Mouse (Mus musculus) heart, embryonic 15.5 days (tissue): ENCODE results near the gene Pdzrn3. TPM values are rescaled to one million over a fixed set of nuclear protein-coding genes. Genes with fewer than 3 reads are reported as not detected.

Source experiments
- ATAC-seq: fragments of 200-750 bp; cut with Nextera tagmentation; replicated peaks from 2 replicates; pipeline ENCODE4 v1.8.0; 2017; ENCODE audit warnings: low read depth, moderate TSS enrichment; ENCODE audit not compliant: insufficient number of reproducible peaks, insufficient read depth, low FRiP score
- H3K27ac ChIP-seq: fragments of 300-500 bp; sonication (generic); 2 replicates; pipeline ENCODE4 v1.5.1; 2015; ENCODE audit warnings: mild to moderate bottlenecking, inconsistent platforms
- H3K27me3 ChIP-seq: fragments of 300-500 bp; sonication (generic); 2 replicates; pipeline ENCODE4 v1.6.1; 2015; ENCODE audit warnings: inconsistent platforms
- H3K36me3 ChIP-seq: fragments of 300-500 bp; sonication (generic); 2 replicates; pipeline ENCODE4 v1.6.1; 2015; ENCODE audit warnings: mild to moderate bottlenecking, inconsistent platforms
- H3K4me1 ChIP-seq: fragments of 300-500 bp; sonication (generic); replicated peaks from 2 replicates; pipeline ENCODE4 v1.6.1; 2015; ENCODE audit warnings: inconsistent platforms
- H3K4me2 ChIP-seq: fragments of 300-500 bp; sonication (generic); 2 replicates; pipeline ENCODE4 v1.6.1; 2015; ENCODE audit warnings: inconsistent platforms, mild to moderate bottlenecking, moderate library complexity
- H3K4me3 ChIP-seq: fragments of 300-500 bp; sonication (generic); 2 replicates; pipeline ENCODE4 v1.5.1; 2015; ENCODE audit warnings: mild to moderate bottlenecking, inconsistent platforms
- H3K9ac ChIP-seq: fragments of 300-500 bp; sonication (generic); 2 replicates; pipeline ENCODE4 v1.6.1; 2015; ENCODE audit warnings: mild to moderate bottlenecking, inconsistent platforms
- H3K9me3 ChIP-seq: fragments of 300-500 bp; sonication (generic); replicated peaks from 2 replicates; pipeline ENCODE4 v1.6.1; 2016; ENCODE audit warnings: inconsistent platforms
- WGBS: fragments of 180-500 bp; shearing (Covaris S2); methylation state at CpG from one replicate; pipeline ENCODE4 v1.1.7; 2015; ENCODE audit warnings: mixed read lengths; 5-methylcytosine and 5-hydroxymethylcytosine counted together
- polyA plus RNA-seq: library from polyadenylated mRNA; unstranded; fragments of >200 nt; fragmentation: Nextera tagmentation; extraction: Ambion mirVana; gene quantifications from 2 replicates; pipeline ENCODE4 v1.2.1, GENCODE M21; 2015

Gene Pdzrn3
- polyA plus RNA-seq, 1 experiment from 2014 or later: 12.8 TPM

DNA sequence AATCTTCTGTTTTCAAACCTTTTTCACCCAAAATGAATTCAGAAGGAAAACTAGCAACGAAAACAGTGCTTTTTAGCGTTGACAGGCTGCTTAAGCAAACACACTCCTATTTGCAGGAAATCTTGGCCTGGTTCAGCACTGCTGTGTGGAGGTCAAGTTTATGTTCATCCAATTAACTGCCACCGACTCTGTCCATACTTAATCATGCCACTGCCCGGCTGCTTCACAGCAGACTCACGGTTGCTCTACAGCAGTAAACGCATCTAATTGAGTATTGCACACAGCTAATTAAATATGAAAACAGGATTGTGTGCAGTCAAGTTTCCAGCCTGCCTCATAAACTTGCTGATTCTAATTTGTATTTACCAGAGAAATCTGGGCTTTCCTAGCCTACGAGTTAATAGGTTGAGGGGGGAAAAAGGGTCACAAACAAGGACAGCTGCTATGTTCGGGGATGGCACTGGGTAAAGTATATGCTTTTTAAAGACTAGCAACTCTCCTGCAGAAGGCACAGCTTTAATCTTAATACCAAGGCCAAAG, 183.2 kb downstream of the Pdzrn3 start:
- ATAC-seq: no peak
- WGBS: 65% methylated on average over 8 of the region's 8 CpGs
- Histone ChIP-seq H3K9me3 (no peaks in the 10 kb centered on the region), H3K9ac (no peak overlapping the region), H3K27me3 (0 out of 2 replicates have a peak, but pooled peaks cover 3% of the 10 kb centered on the region), H3K4me2 (no peak overlapping the region), H3K4me1 (peaks cover 13% of the 10 kb centered on the region), H3K36me3 (no peaks in the 10 kb centered on the region), H3K27ac (no peak overlapping the region), H3K4me3 (no peak overlapping the region)

DNA sequence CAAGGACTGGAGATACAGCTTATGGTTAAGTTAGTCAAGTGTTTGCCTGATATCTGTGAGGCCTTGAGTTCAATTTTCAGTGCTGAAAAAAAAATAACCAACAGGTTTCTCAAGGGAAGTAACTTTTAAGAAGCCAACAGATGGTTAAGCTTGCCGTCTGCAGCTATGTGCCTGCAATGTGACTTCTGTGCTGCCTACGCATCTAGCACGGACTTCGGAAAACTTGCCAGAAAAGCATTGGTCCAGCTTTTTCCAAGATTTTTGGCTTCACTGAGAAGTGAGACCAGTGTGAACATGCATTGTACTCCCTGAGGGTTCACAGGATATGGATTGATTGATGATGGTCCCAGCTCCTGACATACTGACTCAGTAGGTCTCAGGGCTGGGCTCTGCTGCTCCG, 186.1 kb downstream of the Pdzrn3 start:
- H3K4me1 ChIP-seq: peaks cover 12% of the 10 kb centered on the region
- no peaks in the 10 kb centered on the region for H3K36me3 ChIP-seq
- no peak overlapping the region for H3K4me3 ChIP-seq
- no peak for ATAC-seq
- H3K9ac ChIP-seq: no peak overlapping the region
- H3K9me3 ChIP-seq: no peaks in the 10 kb centered on the region
- 71% methylated on average over 5 of the region's 5 CpGs for WGBS
- no peak overlapping the region for H3K4me2 ChIP-seq
- no peak overlapping the region for H3K27ac ChIP-seq
- H3K27me3 ChIP-seq: no peaks in the 10 kb centered on the region

DNA sequence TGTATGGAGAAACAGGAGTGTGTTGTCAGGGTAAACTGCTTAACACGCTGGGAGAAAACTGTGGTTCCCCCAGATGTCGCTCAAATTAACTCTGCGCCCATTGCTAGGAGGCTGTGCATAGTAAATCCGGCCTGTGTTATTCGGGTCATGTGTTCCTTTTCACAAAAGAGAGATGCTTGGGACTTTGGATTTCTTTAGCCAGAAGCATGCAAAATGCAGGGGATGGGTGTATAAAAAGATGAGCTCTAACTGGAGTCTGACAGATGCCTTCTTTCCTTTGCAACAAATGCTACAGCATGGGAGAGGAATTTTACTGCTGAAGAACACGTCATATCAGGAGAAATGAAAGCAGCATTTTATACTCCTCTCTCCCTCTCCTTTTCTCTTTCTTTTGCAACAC, 190.4 kb downstream of the Pdzrn3 start:
- Histone ChIP-seq H3K4me1 (peaks cover 5% of the 10 kb centered on the region; the same call in 1 of the 2 replicates), H3K9me3 (no peaks in the 10 kb centered on the region), H3K9ac (no peak overlapping the region), H3K36me3 (no peaks in the 10 kb centered on the region), H3K27me3 (no peaks in the 10 kb centered on the region), H3K27ac (no peak overlapping the region), H3K4me2 (no peak overlapping the region), H3K4me3 (no peak overlapping the region)
- ATAC-seq: no peak
- WGBS: 69% methylated on average over 6 of the region's 6 CpGs

DNA sequence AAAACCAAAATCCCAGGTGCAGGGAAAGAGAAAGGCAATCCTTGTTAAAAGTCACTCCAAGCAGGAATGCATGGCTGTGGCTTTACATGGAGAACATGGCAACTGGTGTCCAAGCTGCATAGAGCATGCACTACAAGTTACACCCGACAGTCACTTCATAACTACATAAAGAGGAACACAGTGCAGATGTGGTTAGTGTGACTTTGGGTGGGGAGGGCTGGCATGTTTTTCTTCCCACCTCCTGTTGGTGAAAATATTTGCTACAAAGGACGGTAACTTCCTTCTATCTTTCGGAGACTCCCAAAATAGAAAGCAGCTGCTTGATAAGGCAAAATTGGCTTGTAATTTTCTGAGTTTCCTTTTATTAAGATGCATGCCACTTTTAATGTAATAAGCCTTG, 190.8 kb downstream of the Pdzrn3 start:
- no peak for ATAC-seq
- H3K4me2 ChIP-seq: no peak overlapping the region
- H3K4me3 ChIP-seq: no peak overlapping the region
- no peaks in the 10 kb centered on the region for H3K27me3 ChIP-seq
- H3K9ac ChIP-seq: no peak overlapping the region
- no peaks in the 10 kb centered on the region for H3K36me3 ChIP-seq
- no peak overlapping the region for H3K27ac ChIP-seq
- 32% methylated on average over 3 of the region's 3 CpGs for WGBS
- peaks cover 5% of the 10 kb centered on the region; the same call in 1 of the 2 replicates for H3K4me1 ChIP-seq
- no peaks in the 10 kb centered on the region for H3K9me3 ChIP-seq

DNA sequence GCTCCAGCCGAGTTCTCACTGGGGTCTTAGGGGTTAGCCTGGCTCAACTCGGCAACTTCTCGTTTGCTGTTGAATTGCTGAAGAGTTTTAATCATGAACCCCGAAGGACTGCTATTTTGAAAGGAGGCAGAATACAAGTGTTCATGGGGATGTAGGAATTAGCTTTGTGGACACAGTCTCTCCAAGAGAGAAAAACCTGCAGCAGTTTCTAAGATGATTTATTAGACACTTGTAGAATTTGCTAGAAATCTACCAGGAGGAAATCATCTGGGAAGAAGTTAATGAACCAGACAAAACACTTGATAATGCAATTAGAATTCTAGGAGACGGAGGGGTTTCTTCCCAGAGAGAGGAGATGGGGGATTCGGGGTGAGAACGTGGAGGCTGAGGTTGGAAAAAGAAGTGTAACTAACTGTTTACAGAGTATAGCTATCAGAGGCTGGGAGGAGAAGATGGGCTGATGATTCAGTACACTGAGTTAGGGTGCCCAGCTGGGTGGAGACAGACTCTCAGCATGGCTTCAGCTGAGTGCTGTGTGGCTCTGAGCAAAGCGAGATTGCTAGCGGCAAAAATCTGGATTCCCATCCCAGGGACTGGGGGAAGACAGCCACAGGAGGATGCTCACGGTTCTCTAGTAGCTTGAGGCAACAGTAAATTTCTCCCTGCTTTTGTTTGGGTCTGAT, 193.5 kb downstream of the Pdzrn3 start:
- no peak overlapping the region for H3K4me3 ChIP-seq
- no peaks in the 10 kb centered on the region for H3K27me3 ChIP-seq
- H3K4me2 ChIP-seq: no peak overlapping the region
- no peak overlapping the region for H3K27ac ChIP-seq
- no peak overlapping the region for H3K9ac ChIP-seq
- ATAC-seq: no peak
- no peaks in the 10 kb centered on the region for H3K36me3 ChIP-seq
- WGBS: 68% methylated on average over 10 of the region's 10 CpGs
- no peaks in the 10 kb centered on the region for H3K9me3 ChIP-seq
- H3K4me1 ChIP-seq: peaks cover 5% of the 10 kb centered on the region; the same call in 1 of the 2 replicates

DNA sequence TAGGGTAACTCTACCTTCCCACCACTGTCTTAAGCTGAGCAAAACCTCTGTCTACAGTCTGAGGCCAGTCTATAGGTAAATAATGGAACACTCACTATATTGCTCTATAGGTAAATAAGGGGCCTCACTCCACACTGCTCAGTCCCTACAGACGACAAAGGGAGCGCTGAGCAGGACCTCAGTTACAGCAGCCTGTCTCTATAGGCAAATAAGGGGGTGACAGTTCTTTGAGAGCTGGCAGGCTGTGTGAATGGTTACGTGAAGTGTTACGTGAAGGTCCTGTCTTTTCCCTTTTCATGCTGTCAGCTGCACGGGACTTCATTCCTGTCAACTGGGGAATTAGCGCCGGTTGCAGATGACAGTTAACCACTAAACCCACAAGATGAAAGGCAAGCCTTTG, 207.0 kb downstream of the Pdzrn3 start:
- Histone ChIP-seq H3K4me1 (peaks cover 8% of the 10 kb centered on the region; the same call in 1 of the 2 replicates), H3K4me3 (no peak overlapping the region), H3K27ac (no peak overlapping the region), H3K36me3 (peaks cover 16% of the 10 kb centered on the region), H3K27me3 (no peaks in the 10 kb centered on the region), H3K9me3 (no peaks in the 10 kb centered on the region), H3K9ac (no peak overlapping the region), H3K4me2 (no peak overlapping the region)
- ATAC-seq: no peak
- WGBS: 45% methylated on average over 7 of the region's 7 CpGs

DNA sequence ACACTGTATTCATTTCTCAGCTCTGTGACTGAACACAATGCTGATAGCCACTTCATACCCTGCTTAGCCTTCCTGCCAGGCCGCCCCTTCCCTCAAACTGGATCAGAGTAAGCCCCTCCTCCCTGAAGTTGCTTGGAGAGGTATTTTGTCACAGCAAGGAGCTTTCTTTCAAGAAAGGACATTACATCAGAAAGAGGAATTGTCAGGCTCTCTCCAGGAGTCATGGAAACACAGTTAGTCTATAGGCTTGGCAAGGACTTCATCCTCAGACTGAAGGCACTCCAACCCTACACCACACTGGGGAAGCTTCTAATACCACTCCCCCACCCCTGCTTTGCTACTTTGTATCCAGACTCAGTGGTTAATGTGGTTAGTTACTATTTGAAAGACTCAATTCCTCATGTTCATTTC, 224.2 kb downstream of the Pdzrn3 start:
- peaks cover 58% of the 10 kb centered on the region for H3K36me3 ChIP-seq
- H3K4me2 ChIP-seq: no peak overlapping the region
- H3K4me1 ChIP-seq: no peaks in the 10 kb centered on the region
- H3K4me3 ChIP-seq: no peak overlapping the region
- WGBS: 76% methylated on average over 1 of the region's 1 CpGs
- no peak overlapping the region for H3K9ac ChIP-seq
- H3K27me3 ChIP-seq: no peaks in the 10 kb centered on the region
- no peak overlapping the region for H3K27ac ChIP-seq
- no peak for ATAC-seq
- H3K9me3 ChIP-seq: no peaks in the 10 kb centered on the region

DNA sequence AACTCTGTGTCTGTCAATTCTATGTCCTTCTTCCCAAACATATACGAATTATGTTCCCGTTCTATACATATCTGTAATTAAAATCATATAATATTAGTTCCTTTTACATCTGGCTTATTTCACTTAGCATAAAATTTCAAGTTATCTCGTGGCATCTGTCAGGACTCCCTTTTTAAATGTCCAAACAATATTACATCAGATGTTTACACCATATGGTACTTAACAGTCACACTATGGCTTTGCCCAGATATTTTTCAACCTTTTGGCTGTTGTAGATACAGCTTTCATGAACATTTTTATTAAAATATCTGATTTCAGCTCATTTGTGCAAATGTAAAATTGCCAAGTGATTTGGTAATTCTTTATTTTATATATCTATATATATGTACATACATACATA, 242.3 kb downstream of the Pdzrn3 start:
- Histone ChIP-seq H3K4me1 (no peaks in the 10 kb centered on the region), H3K27ac (no peak overlapping the region), H3K9me3 (no peaks in the 10 kb centered on the region), H3K4me3 (no peak overlapping the region), H3K27me3 (no peaks in the 10 kb centered on the region), H3K9ac (no peak overlapping the region), H3K36me3 (no peaks in the 10 kb centered on the region), H3K4me2 (no peak overlapping the region)
- no peak for ATAC-seq
- WGBS: 70% methylated on average over 3 of the region's 3 CpGs

DNA sequence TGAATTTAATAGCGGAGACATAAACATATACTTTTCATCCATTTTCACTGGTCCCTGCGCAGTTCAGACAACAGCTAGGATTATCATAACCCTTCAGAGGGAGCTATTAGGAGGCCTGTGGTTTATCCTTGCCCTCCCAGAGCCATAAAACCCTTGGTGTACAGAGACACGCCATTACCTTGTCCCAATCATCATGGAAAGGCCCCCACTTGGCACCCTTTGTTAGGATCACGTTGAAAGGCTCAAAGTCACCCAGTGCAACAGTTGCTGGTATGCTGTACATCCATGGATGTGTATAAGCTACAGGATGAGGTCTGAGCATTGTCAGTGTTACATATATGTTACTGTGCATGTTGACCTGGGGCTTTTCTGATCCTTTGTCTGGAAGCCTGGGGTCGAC, 252.3 kb downstream of the Pdzrn3 start:
- H3K4me3 ChIP-seq: no peak overlapping the region
- no peaks in the 10 kb centered on the region for H3K36me3 ChIP-seq
- H3K9ac ChIP-seq: no peak overlapping the region
- no peaks in the 10 kb centered on the region for H3K27me3 ChIP-seq
- 59% methylated on average over 5 of the region's 5 CpGs for WGBS
- ATAC-seq: no peak
- H3K4me2 ChIP-seq: no peak overlapping the region
- no peaks in the 10 kb centered on the region for H3K9me3 ChIP-seq
- H3K27ac ChIP-seq: no peak overlapping the region
- no peaks in the 10 kb centered on the region for H3K4me1 ChIP-seq

DNA sequence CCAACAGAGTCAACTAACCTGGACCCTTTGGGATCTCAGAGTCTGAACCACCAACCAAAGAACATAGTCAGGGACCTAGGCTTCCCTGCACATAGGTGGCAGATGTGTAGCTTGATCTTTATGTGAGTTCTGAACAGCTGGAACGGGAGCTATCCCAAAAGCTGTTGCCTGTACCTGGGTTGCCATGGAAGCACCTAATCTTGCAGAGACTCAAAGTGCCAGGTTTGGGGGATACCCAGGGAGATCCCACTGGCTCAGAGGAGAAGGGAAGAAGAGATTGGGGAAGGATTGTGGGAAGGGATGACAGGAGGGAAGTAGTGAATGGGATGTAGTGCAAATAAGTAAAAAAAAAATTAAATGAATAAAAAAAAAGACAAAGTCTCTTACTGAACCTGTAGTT, 268.7 kb downstream of the Pdzrn3 start:
- no peaks in the 10 kb centered on the region for H3K36me3 ChIP-seq
- H3K4me3 ChIP-seq: no peak overlapping the region
- no peak for ATAC-seq
- no peaks in the 10 kb centered on the region for H3K27me3 ChIP-seq
- H3K9ac ChIP-seq: no peak overlapping the region
- no peaks in the 10 kb centered on the region for H3K9me3 ChIP-seq
- no peak overlapping the region for H3K27ac ChIP-seq
- H3K4me2 ChIP-seq: no peak overlapping the region
- 68% methylated on average over 1 of the region's 1 CpGs for WGBS
- H3K4me1 ChIP-seq: no peaks in the 10 kb centered on the region

DNA sequence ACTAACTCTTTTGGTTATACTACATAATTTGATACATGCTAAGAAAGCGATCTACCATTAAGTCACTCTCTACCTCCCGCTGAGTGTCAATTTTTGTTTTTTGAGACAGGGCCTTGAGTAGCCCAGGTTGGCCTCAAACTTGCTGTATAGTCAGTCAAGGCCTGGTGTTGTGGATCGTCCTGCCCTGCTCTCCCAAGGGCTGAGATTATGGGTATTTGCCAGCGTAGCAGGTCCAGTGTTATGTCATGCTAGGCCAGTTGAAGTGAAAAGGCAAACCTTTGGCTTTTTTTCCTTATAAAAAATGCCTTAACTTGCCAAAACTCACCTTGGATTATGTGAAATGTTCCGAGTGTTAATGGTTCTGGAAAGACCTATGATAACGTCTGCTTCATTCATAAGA, 274.2 kb downstream of the Pdzrn3 start:
- no peaks in the 10 kb centered on the region for H3K4me1 ChIP-seq
- H3K27me3 ChIP-seq: no peaks in the 10 kb centered on the region
- WGBS: 82% methylated on average over 6 of the region's 6 CpGs
- H3K36me3 ChIP-seq: no peaks in the 10 kb centered on the region
- no peak overlapping the region for H3K9ac ChIP-seq
- H3K27ac ChIP-seq: no peak overlapping the region
- no peak overlapping the region for H3K4me3 ChIP-seq
- no peaks in the 10 kb centered on the region for H3K9me3 ChIP-seq
- no peak for ATAC-seq
- H3K4me2 ChIP-seq: no peak overlapping the region
